Mouse (Mus musculus) liver, adult 2 months (tissue): ENCODE data around the gene Troap.

ENCODE experiments used
- CTCF ChIP-seq: fragments of 200-500 bp; IDR thresholded peaks from 2 replicates; pipeline ENCODE4 v1.5.1; 2011; ENCODE audit warnings: low read depth, low read length, control low read depth
- POLR2A ChIP-seq: fragments of 200-500 bp; IDR thresholded peaks from 2 replicates; pipeline ENCODE4 v1.6.1; 2011; ENCODE audit warnings: low read length, control low read depth; ENCODE audit not compliant: insufficient read depth; ENCODE audit errors: extremely low read depth

DNA sequence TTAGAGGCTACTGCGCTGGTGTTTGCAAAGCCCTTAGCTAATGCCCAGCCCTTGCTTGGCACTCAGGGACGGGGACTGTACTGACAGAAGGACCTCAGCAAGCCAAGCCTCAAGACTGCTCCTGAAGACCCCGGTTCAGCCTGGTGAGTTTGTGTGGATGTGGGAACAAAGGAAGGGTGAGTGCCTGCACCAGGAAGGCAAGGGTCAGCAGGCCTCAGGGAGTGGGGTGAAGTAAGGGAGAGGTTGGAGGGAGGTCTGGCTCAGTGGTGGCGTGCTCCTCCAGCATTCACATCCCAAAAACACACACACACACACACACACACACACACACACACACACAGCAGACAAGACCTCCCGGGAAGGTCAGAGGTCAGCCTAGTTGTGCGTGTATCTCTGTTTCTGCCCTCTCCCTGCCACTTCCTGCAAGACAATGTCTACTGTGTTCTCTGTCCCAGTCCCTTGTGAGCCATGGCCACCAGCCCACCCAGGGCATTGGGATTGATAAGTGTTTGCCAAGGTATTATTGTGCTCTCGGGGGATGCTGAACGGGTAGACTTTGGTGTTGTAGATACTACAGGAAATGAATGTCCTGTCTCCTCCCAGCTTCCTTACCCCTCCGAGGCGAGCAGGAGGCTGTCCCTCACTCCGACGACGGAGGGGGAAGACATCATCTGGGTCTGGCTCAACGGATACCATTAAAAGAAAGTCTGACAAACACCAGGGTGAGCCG, 4.0 kb downstream of the Troap start:
- TF ChIP-seq CTCF (no peak), POLR2A (no peak)
